In genomic region chr17:12887021-12887775, GRCm38 (mm10) we compare ENCODE assay signal across 13 mouse cellular contexts. TPM values are rescaled to one million over a fixed set of nuclear protein-coding genes. Genes with fewer than 3 reads are reported as not detected.
A peak's percentile ranks its signal among the peaks of the same experiment; 100 is the strongest.
DNase-seq lines count a peak whose midpoint lies in the region; ATAC-seq and TF ChIP-seq lines count a peak whose summit lies in the region.
"Had no signal": no experiment of that assay in that cellular context is flagged by ENCODE, and none has a peak within 500 bp of the region (broad histone marks: within the 10 kb centered on the region; RNA-seq: fewer than 3 reads in every experiment).

No protein-coding gene starts in this region.

- H3K27me3 ChIP-seq in hindbrain, postnatal 0 days (ENCODE audit: insufficient read depth, low read length) = no peaks in the 10 kb centered on the region
- H3K27me3 ChIP-seq in hindbrain, embryonic 16.5 days (replicated peaks; ENCODE audit: control insufficient read depth, insufficient read depth, low read length) = no peaks in the 10 kb centered on the region
- H3K27me3 ChIP-seq in midbrain, postnatal 0 days (ENCODE audit: insufficient read depth, low read length) = no peaks in the 10 kb centered on the region
- H3K27me3 ChIP-seq in midbrain, embryonic 10.5 days (ENCODE audit: low read depth, poor library complexity, severe bottlenecking) = no peaks in the 10 kb centered on the region
- H3K27me3 ChIP-seq: embryonic facial prominence, embryonic 15.5 days had no signal

- no peak overlapping the region for H3K4me3 ChIP-seq in hindbrain, postnatal 0 days (ENCODE audit: low read length)
- no peak overlapping the region for H3K4me3 ChIP-seq in hindbrain, embryonic 16.5 days (ENCODE audit: low read length)
- H3K4me3 ChIP-seq in midbrain, postnatal 0 days (ENCODE audit: low read depth, low read length) = no peak overlapping the region
- H3K4me3 ChIP-seq in midbrain, embryonic 10.5 days = no peak overlapping the region
- H3K4me3 ChIP-seq: embryonic facial prominence, embryonic 15.5 days had no signal

- H3K36me3 ChIP-seq in hindbrain, postnatal 0 days (ENCODE audit: insufficient read depth, low read length) = no peaks in the 10 kb centered on the region
- no peaks in the 10 kb centered on the region for H3K36me3 ChIP-seq in hindbrain, embryonic 16.5 days (ENCODE audit: control insufficient read depth, insufficient read depth, low read length)
- peaks cover 16% of the 10 kb centered on the region; the same call in 1 of the 2 replicates for H3K36me3 ChIP-seq in midbrain, postnatal 0 days (ENCODE audit: insufficient read depth, low read length)
- peaks cover 30% of the 10 kb centered on the region for H3K36me3 ChIP-seq in midbrain, embryonic 10.5 days

- DNase-seq in hindbrain, postnatal 0 days (ENCODE audit: low spot score) = peak; percentile 44
- DNase-seq in midbrain, postnatal 0 days (ENCODE audit: low spot score) = peak; percentile 32
- DNase-seq in midbrain, embryonic 10.5 days (ENCODE audit: low spot score) = no peak
- DNase-seq in heart, postnatal 36 days = peak; percentile 15 to 39
- DNase-seq in left cerebral cortex, adult 9 months (ENCODE audit: low spot score in 2 of 2) = no peak
- DNase-seq: cerebellum, adult 9-10 months had no signal

- no peak overlapping the region for H3K9ac ChIP-seq in hindbrain, postnatal 0 days (replicated peaks; ENCODE audit: low read length)
- H3K9ac ChIP-seq in hindbrain, embryonic 16.5 days (ENCODE audit: low read depth, low read length) = no peak overlapping the region
- no peak overlapping the region for H3K9ac ChIP-seq in midbrain, postnatal 0 days (replicated peaks; ENCODE audit: low read length, poor library complexity, severe bottlenecking)
- H3K9ac ChIP-seq: embryonic facial prominence, embryonic 15.5 days had no signal

- intact Hi-C loops in heart, postnatal 36 days (cut with DNase I) = no loop called here

- no peak for ATAC-seq in hindbrain, postnatal 0 days
- no peak for ATAC-seq in hindbrain, embryonic 16.5 days
- ATAC-seq in midbrain, postnatal 0 days (ENCODE audit: low FRiP score) = no peak
- no peak for ATAC-seq in megakaryocyte, adult 5-6 weeks (ENCODE audit: poor library complexity, severe bottlenecking)
- ATAC-seq: forebrain, embryonic 16.5 days had no signal

- no peak overlapping the region for H3K4me2 ChIP-seq in hindbrain, postnatal 0 days (ENCODE audit: low read depth, low read length)
- H3K4me2 ChIP-seq in hindbrain, embryonic 16.5 days (ENCODE audit: low read length) = no peak overlapping the region
- no peak overlapping the region for H3K4me2 ChIP-seq in midbrain, postnatal 0 days (ENCODE audit: low read depth, low read length, poor library complexity, severe bottlenecking)
- H3K4me2 ChIP-seq: embryonic facial prominence, embryonic 15.5 days had no signal

- H3K9me3 ChIP-seq in hindbrain, postnatal 0 days (ENCODE audit: low read length) = no peaks in the 10 kb centered on the region
- no peaks in the 10 kb centered on the region for H3K9me3 ChIP-seq in hindbrain, embryonic 16.5 days (ENCODE audit: control insufficient read depth, low read length)
- no peaks in the 10 kb centered on the region for H3K9me3 ChIP-seq in midbrain, postnatal 0 days (ENCODE audit: low read length)
- no peaks in the 10 kb centered on the region for H3K9me3 ChIP-seq in midbrain, embryonic 10.5 days (replicated peaks)
- H3K9me3 ChIP-seq: embryonic facial prominence, embryonic 15.5 days had no signal

- H3K27ac ChIP-seq in hindbrain, postnatal 0 days = no peak overlapping the region
- H3K27ac ChIP-seq in hindbrain, embryonic 16.5 days (ENCODE audit: low read depth, low read length) = no peak overlapping the region
- H3K27ac ChIP-seq in midbrain, postnatal 0 days (ENCODE audit: low read depth, low read length) = no peak overlapping the region
- no peak overlapping the region for H3K27ac ChIP-seq in midbrain, embryonic 10.5 days (replicated peaks)
- H3K27ac ChIP-seq: embryonic facial prominence, embryonic 15.5 days; macrophage had no signal

- no peak for TF ChIP-seq CTCF in hindbrain, postnatal 0 days (IDR thresholded peaks at IDR 0.05; ENCODE audit: low read depth)
- no peak for TF ChIP-seq CTCF in midbrain, postnatal 0 days (IDR thresholded peaks at IDR 0.05)

- no peaks in the 10 kb centered on the region for H3K4me1 ChIP-seq in hindbrain, postnatal 0 days (ENCODE audit: insufficient read depth, low read length)
- no peaks in the 10 kb centered on the region for H3K4me1 ChIP-seq in hindbrain, embryonic 16.5 days (ENCODE audit: control insufficient read depth, insufficient read depth, low read depth, low read length)
- H3K4me1 ChIP-seq in midbrain, postnatal 0 days (ENCODE audit: insufficient read depth, low read length) = no peaks in the 10 kb centered on the region
- no peaks in the 10 kb centered on the region for H3K4me1 ChIP-seq in midbrain, embryonic 10.5 days

- WGBS in hindbrain, postnatal 0 days = 60% methylated on average over 15 of the region's 15 CpGs
- WGBS in hindbrain, embryonic 16.5 days = 74% methylated on average over 15 of the region's 15 CpGs
- 78% methylated on average over 15 of the region's 15 CpGs for WGBS in midbrain, postnatal 0 days
- 83% methylated on average over 15 of the region's 15 CpGs for WGBS in midbrain, embryonic 10.5 days

RNA-seq across cellular contexts. Expression of gene Mrgprh, which starts 11.4 kb away (rescaled TPM):
- total RNA-seq in hindbrain, postnatal 0 days (2014; rRNA removed) = not detected in 2 replicates
- not detected in 2 replicates for polyA plus RNA-seq in hindbrain, postnatal 0 days (2015; fragmentation: Nextera tagmentation; extraction: Ambion mirVana)
- not detected in 2 replicates for polyA plus RNA-seq in hindbrain, embryonic 16.5 days (2015; fragmentation: Nextera tagmentation; extraction: Ambion mirVana)
- not detected in 2 replicates for total RNA-seq in midbrain, postnatal 0 days (2014; rRNA removed)
- not detected in 2 replicates for polyA plus RNA-seq in midbrain, postnatal 0 days (2015; fragmentation: Nextera tagmentation; extraction: Ambion mirVana)
- polyA plus RNA-seq in midbrain, embryonic 10.5 days (2016; fragmentation: Nextera tagmentation; extraction: Ambion mirVana) = not detected in 2 replicates
- 1 to 10 TPM; 5.3 to 5.6 TPM for total RNA-seq in heart, postnatal 36 days (2021)
- total RNA-seq in megakaryocyte, adult 5-6 weeks (2015) = not detected in 2 replicates
- not detected in 2 replicates for total RNA-seq in megakaryocyte, adult 5-6 weeks (2017)
- polyA plus RNA-seq: forebrain, embryonic 16.5 days; intestine, embryonic 14.5 days; macrophage; thymus, postnatal 0 days had no signal

RNA-seq across cellular contexts. Expression of gene Mas1, which starts 19.3 kb away (rescaled TPM):
- 0.10 TPM in 1 of 2 replicates, not detected in the other for total RNA-seq in hindbrain, postnatal 0 days (2014; rRNA removed)
- polyA plus RNA-seq in hindbrain, postnatal 0 days (2015; fragmentation: Nextera tagmentation; extraction: Ambion mirVana) = 0.19 and 0.32 TPM in 2 replicates
- 0.18 TPM in 1 of 2 replicates, not detected in the other for polyA plus RNA-seq in hindbrain, embryonic 16.5 days (2015; fragmentation: Nextera tagmentation; extraction: Ambion mirVana)
- total RNA-seq in midbrain, postnatal 0 days (2014; rRNA removed) = not detected in 2 replicates
- 0.27 TPM in 1 of 2 replicates, not detected in the other for polyA plus RNA-seq in midbrain, postnatal 0 days (2015; fragmentation: Nextera tagmentation; extraction: Ambion mirVana)
- polyA plus RNA-seq in midbrain, embryonic 10.5 days (2016; fragmentation: Nextera tagmentation; extraction: Ambion mirVana) = 0.24 and 0.27 TPM in 2 replicates
- 1 to 10 TPM in 1 of 2 experiments, under 1 TPM in 1; 0.84 to 1.1 TPM for total RNA-seq in heart, postnatal 36 days (2021)
- total RNA-seq in megakaryocyte, adult 5-6 weeks (2015) = not detected in 2 replicates
- not detected in 2 replicates for total RNA-seq in megakaryocyte, adult 5-6 weeks (2017)
- polyA plus RNA-seq: macrophage had no signal

RNA-seq across cellular contexts. Expression of gene Pnldc1, which starts 22.8 kb away (rescaled TPM):
- total RNA-seq in hindbrain, postnatal 0 days (2014; rRNA removed) = 0.94 and 2.4 TPM in 2 replicates
- polyA plus RNA-seq in hindbrain, postnatal 0 days (2015; fragmentation: Nextera tagmentation; extraction: Ambion mirVana) = 1.8 and 2.0 TPM in 2 replicates
- polyA plus RNA-seq in hindbrain, embryonic 16.5 days (2015; fragmentation: Nextera tagmentation; extraction: Ambion mirVana) = 0.78 and 1.7 TPM in 2 replicates
- 0.88 and 1.8 TPM in 2 replicates for total RNA-seq in midbrain, postnatal 0 days (2014; rRNA removed)
- 1.1 and 1.3 TPM in 2 replicates for polyA plus RNA-seq in midbrain, postnatal 0 days (2015; fragmentation: Nextera tagmentation; extraction: Ambion mirVana)
- 1.0 and 2.0 TPM in 2 replicates for polyA plus RNA-seq in midbrain, embryonic 10.5 days (2016; fragmentation: Nextera tagmentation; extraction: Ambion mirVana)
- under 1 TPM; 0.38 to 0.50 TPM for total RNA-seq in heart, postnatal 36 days (2021)
- 1.4 TPM in 1 of 2 replicates, not detected in the other for total RNA-seq in megakaryocyte, adult 5-6 weeks (2015)
- total RNA-seq in megakaryocyte, adult 5-6 weeks (2017) = 0.11 TPM in 1 of 2 replicates, not detected in the other
- polyA plus RNA-seq: macrophage had no signal

RNA-seq across cellular contexts. Expression of gene Tcp1, which starts 28.3 kb away (rescaled TPM):
- 310 and 510 TPM in 2 replicates for total RNA-seq in hindbrain, postnatal 0 days (2014; rRNA removed)
- 350 TPM in 2 replicates for polyA plus RNA-seq in hindbrain, postnatal 0 days (2015; fragmentation: Nextera tagmentation; extraction: Ambion mirVana)
- 341 and 344 TPM in 2 replicates for polyA plus RNA-seq in hindbrain, embryonic 16.5 days (2015; fragmentation: Nextera tagmentation; extraction: Ambion mirVana)
- 330 and 377 TPM in 2 replicates for total RNA-seq in midbrain, postnatal 0 days (2014; rRNA removed)
- 330 and 375 TPM in 2 replicates for polyA plus RNA-seq in midbrain, postnatal 0 days (2015; fragmentation: Nextera tagmentation; extraction: Ambion mirVana)
- polyA plus RNA-seq in midbrain, embryonic 10.5 days (2016; fragmentation: Nextera tagmentation; extraction: Ambion mirVana) = 468 and 517 TPM in 2 replicates
- 100 to 1,000 TPM; 196 to 207 TPM for total RNA-seq in heart, postnatal 36 days (2021)
- 233 and 244 TPM in 2 replicates for total RNA-seq in megakaryocyte, adult 5-6 weeks (2015)
- 370 and 389 TPM in 2 replicates for total RNA-seq in megakaryocyte, adult 5-6 weeks (2017)

RNA-seq across cellular contexts. Expression of gene Mrpl18, which starts 28.9 kb away (rescaled TPM):
- 34.1 and 46.9 TPM in 2 replicates for total RNA-seq in hindbrain, postnatal 0 days (2014; rRNA removed)
- 116 and 123 TPM in 2 replicates for polyA plus RNA-seq in hindbrain, postnatal 0 days (2015; fragmentation: Nextera tagmentation; extraction: Ambion mirVana)
- polyA plus RNA-seq in hindbrain, embryonic 16.5 days (2015; fragmentation: Nextera tagmentation; extraction: Ambion mirVana) = 118 and 123 TPM in 2 replicates
- total RNA-seq in midbrain, postnatal 0 days (2014; rRNA removed) = 34.0 TPM in 2 replicates
- 111 and 118 TPM in 2 replicates for polyA plus RNA-seq in midbrain, postnatal 0 days (2015; fragmentation: Nextera tagmentation; extraction: Ambion mirVana)
- 185 and 193 TPM in 2 replicates for polyA plus RNA-seq in midbrain, embryonic 10.5 days (2016; fragmentation: Nextera tagmentation; extraction: Ambion mirVana)
- 100 to 1,000 TPM; 153 to 159 TPM for total RNA-seq in heart, postnatal 36 days (2021)
- 112 and 131 TPM in 2 replicates for total RNA-seq in megakaryocyte, adult 5-6 weeks (2015)
- 122 and 163 TPM in 2 replicates for total RNA-seq in megakaryocyte, adult 5-6 weeks (2017)

Comparison
In these comparisons a context has a peak if more than half of its experiments do, and no peak if none do; other contexts are left out.
1. DNase-seq: peak in hindbrain, postnatal 0 days (single experiment), midbrain, postnatal 0 days (single experiment) and heart, postnatal 36 days (2 of 2); none in midbrain, embryonic 10.5 days (single experiment) and left cerebral cortex, adult 9 months (0 of 2).